Mouse (Mus musculus) limb, embryonic 12.5 days (tissue): ENCODE results near the gene Pcgf6. TPM values are rescaled to one million over a fixed set of nuclear protein-coding genes. Genes with fewer than 3 reads are reported as not detected.
"Not testable (repeated sequence)": the region's sequence is repeated elsewhere in the genome, so short reads cannot be mapped to it uniquely, and the experiment has no call there.

Source experiments
- ATAC-seq: fragments of 200-750 bp; cut with Nextera tagmentation; 2 replicates; pipeline ENCODE4 v1.8.0; 2017; ENCODE audit warnings: low read depth, moderate TSS enrichment; ENCODE audit not compliant: insufficient number of reproducible peaks, insufficient read depth, low FRiP score, low TSS enrichment
- H3K27ac ChIP-seq: fragments of 300-500 bp; sonication (generic); 2 replicates; pipeline ENCODE4 v1.5.1; 2016; ENCODE audit warnings: mild to moderate bottlenecking, moderate library complexity
- H3K27me3 ChIP-seq: fragments of 300-500 bp; sonication (generic); 2 replicates; pipeline ENCODE4 v1.6.1; 2016; ENCODE audit warnings: mild to moderate bottlenecking, moderate library complexity
- H3K36me3 ChIP-seq: fragments of 300-500 bp; sonication (generic); 2 replicates; pipeline ENCODE4 v1.6.1; 2016; ENCODE audit warnings: mild to moderate bottlenecking, moderate library complexity
- H3K4me1 ChIP-seq: fragments of 300-500 bp; sonication (generic); replicated peaks from 2 replicates; pipeline ENCODE4 v1.6.1; 2016
- H3K4me2 ChIP-seq: fragments of 300-500 bp; sonication (generic); 2 replicates; pipeline ENCODE4 v1.6.1; 2016; ENCODE audit warnings: mild to moderate bottlenecking, moderate library complexity
- H3K4me3 ChIP-seq: fragments of 300-500 bp; sonication (generic); replicated peaks from 2 replicates; pipeline ENCODE4 v1.5.1; 2016; ENCODE audit warnings: mild to moderate bottlenecking
- H3K9ac ChIP-seq: fragments of 300-500 bp; sonication (generic); replicated peaks from 2 replicates; pipeline ENCODE4 v1.6.1; 2016; ENCODE audit warnings: mild to moderate bottlenecking, moderate library complexity
- H3K9me3 ChIP-seq: fragments of 300-500 bp; sonication (generic); 2 replicates; pipeline ENCODE4 v1.6.1; 2016; ENCODE audit warnings: mild to moderate bottlenecking, moderate library complexity
- WGBS: fragments of 180-500 bp; shearing (Covaris S2); methylation state at CpG from one replicate; pipeline ENCODE4 v1.1.7; 2016; 5-methylcytosine and 5-hydroxymethylcytosine counted together
- polyA plus RNA-seq: library from polyadenylated mRNA; unstranded; fragments of >200 nt; fragmentation: Nextera tagmentation; extraction: Ambion mirVana; gene quantifications from 2 replicates; pipeline ENCODE4 v1.2.1, GENCODE M21; 2016

The Pcgf6 gene
- polyA plus RNA-seq, 1 experiment from 2014 or later: 35.7 TPM

GRCm38 (mm10) chr19:46996095-46996494 lies 54.6 kb downstream of the Pcgf6 start:
- Histone ChIP-seq H3K4me1 (no peaks in the 10 kb centered on the region), H3K4me2 (no peak overlapping the region), H3K27me3 (no peaks in the 10 kb centered on the region), H3K9me3 (no peaks in the 10 kb centered on the region), H3K9ac (no peak overlapping the region), H3K27ac (no peak overlapping the region), H3K4me3 (no peak overlapping the region), H3K36me3 (no peaks in the 10 kb centered on the region)
- no peak for ATAC-seq
- WGBS: 76% methylated on average over 9 of the region's 9 CpGs

- not testable (repeated sequence) for H3K27ac ChIP-seq, H3K9ac ChIP-seq, ATAC-seq, H3K9me3 ChIP-seq, H3K4me3 ChIP-seq, H3K27me3 ChIP-seq, H3K36me3 ChIP-seq, H3K4me2 ChIP-seq, H3K4me1 ChIP-seq
- 67% methylated on average over 4 of the region's 4 CpGs for WGBS
Measured at GRCm38 (mm10) chr19:46992329-46992728, 58.4 kb downstream of the Pcgf6 start.

GRCm38 (mm10) chr19:46991145-46991544 lies 59.6 kb downstream of the Pcgf6 start:
- Histone ChIP-seq H3K9ac (no peak overlapping the region), H3K4me3 (no peak overlapping the region), H3K4me2 (no peak overlapping the region), H3K9me3 (no peaks in the 10 kb centered on the region), H3K4me1 (peaks cover 9% of the 10 kb centered on the region; the same call in 1 of the 2 replicates), H3K36me3 (no peaks in the 10 kb centered on the region), H3K27ac (no peak overlapping the region), H3K27me3 (no peaks in the 10 kb centered on the region)
- no peak for ATAC-seq
- WGBS: 14% methylated on average over 5 of the region's 5 CpGs

- not testable (repeated sequence) for H3K27ac ChIP-seq, H3K9ac ChIP-seq, ATAC-seq, H3K4me2 ChIP-seq, H3K4me3 ChIP-seq, H3K9me3 ChIP-seq, H3K36me3 ChIP-seq, H3K27me3 ChIP-seq, H3K4me1 ChIP-seq
- 84% methylated on average over 8 of the region's 8 CpGs for WGBS
Measured at GRCm38 (mm10) chr19:46990625-46991024, 60.1 kb downstream of the Pcgf6 start.

GRCm38 (mm10) chr19:46990153-46990518 lies 60.6 kb downstream of the Pcgf6 start:
- H3K27ac ChIP-seq: no peak overlapping the region
- H3K9ac ChIP-seq: no peak overlapping the region
- no peak for ATAC-seq
- H3K9me3 ChIP-seq: no peaks in the 10 kb centered on the region
- H3K27me3 ChIP-seq: no peaks in the 10 kb centered on the region
- H3K4me1 ChIP-seq: peaks cover 9% of the 10 kb centered on the region; the same call in 1 of the 2 replicates
- WGBS: 79% methylated on average over 3 of the region's 3 CpGs
- no peak overlapping the region for H3K4me2 ChIP-seq
- no peak overlapping the region for H3K4me3 ChIP-seq
- H3K36me3 ChIP-seq: no peaks in the 10 kb centered on the region

- H3K9me3 ChIP-seq: no peaks in the 10 kb centered on the region
- no peak overlapping the region for H3K4me2 ChIP-seq
- no peak overlapping the region for H3K27ac ChIP-seq
- H3K27me3 ChIP-seq: no peaks in the 10 kb centered on the region
- H3K4me1 ChIP-seq: peaks cover 9% of the 10 kb centered on the region; the same call in 1 of the 2 replicates
- H3K4me3 ChIP-seq: no peak overlapping the region
- H3K9ac ChIP-seq: no peak overlapping the region
- H3K36me3 ChIP-seq: no peaks in the 10 kb centered on the region
- 65% methylated on average over 20 of the region's 20 CpGs for WGBS
- ATAC-seq: no peak
Measured at GRCm38 (mm10) chr19:46989479-46990152, 61.1 kb downstream of the Pcgf6 start.

GRCm38 (mm10) chr19:46988231-46989087 lies 62.2 kb downstream of the Pcgf6 start:
- H3K4me2 ChIP-seq: no peak overlapping the region
- H3K4me3 ChIP-seq: no peak overlapping the region
- H3K36me3 ChIP-seq: no peaks in the 10 kb centered on the region
- H3K9me3 ChIP-seq: no peaks in the 10 kb centered on the region
- H3K27ac ChIP-seq: no peak overlapping the region
- H3K9ac ChIP-seq: no peak overlapping the region
- H3K4me1 ChIP-seq: peaks cover 16% of the 10 kb centered on the region
- 67% methylated on average over 16 of the region's 16 CpGs for WGBS
- ATAC-seq: no peak
- no peaks in the 10 kb centered on the region for H3K27me3 ChIP-seq

GRCm38 (mm10) chr19:46987646-46988045 lies 63.1 kb downstream of the Pcgf6 start:
- H3K27ac ChIP-seq: no peak overlapping the region
- ATAC-seq: no peak
- no peak overlapping the region for H3K9ac ChIP-seq
- no peaks in the 10 kb centered on the region for H3K27me3 ChIP-seq
- H3K9me3 ChIP-seq: no peaks in the 10 kb centered on the region
- no peaks in the 10 kb centered on the region for H3K36me3 ChIP-seq
- 75% methylated on average over 6 of the region's 6 CpGs for WGBS
- H3K4me3 ChIP-seq: no peak overlapping the region
- no peak overlapping the region for H3K4me2 ChIP-seq
- H3K4me1 ChIP-seq: peaks cover 20% of the 10 kb centered on the region

- no peak overlapping the region for H3K4me2 ChIP-seq
- H3K27ac ChIP-seq: no peak overlapping the region
- peaks cover 19% of the 10 kb centered on the region for H3K4me1 ChIP-seq
- no peaks in the 10 kb centered on the region for H3K36me3 ChIP-seq
- 86% methylated on average over 13 of the region's 13 CpGs for WGBS
- H3K27me3 ChIP-seq: no peaks in the 10 kb centered on the region
- ATAC-seq: no peak
- H3K4me3 ChIP-seq: no peak overlapping the region
- H3K9me3 ChIP-seq: no peaks in the 10 kb centered on the region
- H3K9ac ChIP-seq: no peak overlapping the region
Measured at GRCm38 (mm10) chr19:46984726-46985622, 65.7 kb downstream of the Pcgf6 start.

- no peak overlapping the region for H3K27ac ChIP-seq
- WGBS: 51% methylated on average over 11 of the region's 11 CpGs
Measured at GRCm38 (mm10) chr19:46983966-46984380, 66.7 kb downstream of the Pcgf6 start.

More at GRCm38 (mm10) chr19:46983966-46984380, 66.7 kb downstream of the Pcgf6 start:
- H3K4me2 ChIP-seq: 0 out of 2 replicates have a peak overlapping the region, but pooled peaks have one; percentile 4
- H3K9ac ChIP-seq: no peak overlapping the region
- H3K9me3 ChIP-seq: no peaks in the 10 kb centered on the region
- peaks cover 13% of the 10 kb centered on the region for H3K4me1 ChIP-seq
- H3K4me3 ChIP-seq: no peak overlapping the region
- H3K27me3 ChIP-seq: no peaks in the 10 kb centered on the region
- H3K36me3 ChIP-seq: no peaks in the 10 kb centered on the region
- no peak for ATAC-seq
